Mouse (Mus musculus) gastrocnemius, postnatal 36 days (tissue): ENCODE results near the gene C1s1. TPM values are rescaled to one million over a fixed set of nuclear protein-coding genes. Genes with fewer than 3 reads are reported as not detected.
"Not testable (repeated sequence)": the region's sequence is repeated elsewhere in the genome, so short reads cannot be mapped to it uniquely, and the experiment has no call there.

Experiments used
- DNase-seq, 2 experiments: peaks; one replicate each; pipeline ENCODE4 v3.0.0; 2022
- intact Hi-C: fragments of 180-260 bp; cut with DNase I; formaldehyde crosslinking; loops from one replicate; pipeline ENCODE4 v1.15.1; 2025
- long read RNA-seq, 2 experiments: library from polyadenylated mRNA; stranded (forward); transcript quantifications; one replicate each; pipeline ENCODE4 v2.0.0; 2021
- total RNA-seq, 2 experiments: library from RNA; stranded (reverse); gene quantifications; 2 replicates each; pipeline ENCODE4 v1.2.3; 2021

C1s1 gene
- total RNA-seq, result 10 to 100 TPM; 17.5 TPM
- long read RNA-seq, experiment 1, partial matches to known transcripts, result 1 of 11 reads
- long read RNA-seq, experiment 1, other reads (novel, unspliced or antisense), result 5 of 11 reads
- long read RNA-seq, experiment 2, partial matches to known transcripts, result 2 of 5 reads
- long read RNA-seq, experiment 2, other reads (novel, unspliced or antisense), result 0 of 5 reads

- peak in 1 of 2 experiments; percentile 64 for DNase-seq
- intact Hi-C loops, result not testable (repeated sequence)
These were observed at the start of gene C1s1 for GRCm38 (mm10) chr6:124542284-124542683. C1s1 (minus strand) TSS chr6:124542359.

- intact Hi-C loops, result no loop called here
- DNase-seq, result no peak
These were observed 46.6 kb upstream of the C1s1 start for GRCm38 (mm10) chr6:124588771-124589170.

- intact Hi-C loops, result no loop called here
These were observed 44.1 kb upstream of the C1s1 start for GRCm38 (mm10) chr6:124586266-124586665.

GRCm38 (mm10) chr6:124585761-124586160 lies 43.6 kb upstream of the C1s1 start:
- intact Hi-C loops, result no loop called here
- peak; percentile 10 to 23 for DNase-seq

More at GRCm38 (mm10) chr6:124586266-124586665, 44.1 kb upstream of the C1s1 start:
- no peak for DNase-seq

GRCm38 (mm10) chr6:124584935-124585334 lies 42.8 kb upstream of the C1s1 start:
- intact Hi-C loops, result no loop called here
- no peak for DNase-seq

- intact Hi-C loops, result no loop called here
These were observed 40.1 kb upstream of the C1s1 start for GRCm38 (mm10) chr6:124582231-124582630.

GRCm38 (mm10) chr6:124580155-124580554 lies 38.0 kb upstream of the C1s1 start:
- DNase-seq, intact Hi-C loops: not testable (repeated sequence)

More at GRCm38 (mm10) chr6:124582231-124582630, 40.1 kb upstream of the C1s1 start:
- no peak for DNase-seq

DNA sequence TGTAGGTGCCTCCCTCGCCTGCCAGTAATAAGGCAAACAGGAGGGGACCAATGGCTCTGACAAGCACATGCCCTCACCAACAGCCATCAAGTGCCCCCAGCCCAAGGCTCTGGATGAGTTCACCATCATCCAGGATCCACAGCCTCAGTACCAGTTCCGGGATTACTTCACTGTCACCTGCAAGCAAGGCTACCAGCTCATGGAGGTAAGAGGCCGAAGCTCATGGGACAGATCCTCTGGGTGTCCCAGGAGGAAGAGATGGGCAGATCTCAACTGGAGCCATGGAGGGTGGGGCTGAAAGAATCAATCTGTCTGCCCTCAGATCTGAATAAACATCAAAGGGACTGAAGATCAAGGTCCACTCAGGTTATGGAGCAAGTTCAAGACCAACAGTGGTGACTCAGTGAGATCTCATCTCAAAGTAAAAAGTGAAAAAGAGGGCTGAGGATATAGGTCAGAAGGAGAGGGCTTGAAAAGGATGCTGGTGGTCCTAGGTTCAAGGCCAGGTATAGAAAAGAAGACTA lies 33.1 kb upstream of the C1s1 start:
- intact Hi-C loops, DNase-seq: not testable (repeated sequence)

DNA sequence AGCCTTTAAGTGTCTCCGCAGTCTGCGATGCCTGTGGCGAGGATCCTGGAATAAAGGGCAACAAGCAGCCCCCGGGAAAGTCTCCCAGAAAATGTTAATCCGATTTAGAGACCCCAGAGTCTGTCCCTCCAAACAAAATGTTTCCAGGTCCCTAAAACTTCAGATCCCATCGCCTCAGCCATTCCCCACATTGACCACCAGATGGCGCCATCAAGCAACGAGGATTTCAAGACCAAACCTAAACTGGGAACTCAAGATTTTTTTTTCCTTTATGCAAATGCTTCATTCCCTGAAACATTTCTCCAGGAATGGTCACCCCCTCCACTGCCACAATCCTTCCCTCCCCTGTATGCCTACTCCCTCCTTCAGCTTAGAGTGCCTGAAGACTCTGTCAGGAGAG lies 27.9 kb upstream of the C1s1 start, which contains the start of gene C1rb:
TSS of gene C1rb (plus strand) at position 269 of the 400 bp plus-strand sequence.
- intact Hi-C loops, result loop anchor here (5.0 kb wide), 1 partner anchor 187 kb away; the partner anchor contains the start of genes Atn1 and Gm45234
- DNase-seq, result peak; percentile 38 to 51

- DNase-seq, intact Hi-C loops: not testable (repeated sequence)
These were observed 19.5 kb upstream of the C1s1 start for GRCm38 (mm10) chr6:124561611-124562010.

DNA sequence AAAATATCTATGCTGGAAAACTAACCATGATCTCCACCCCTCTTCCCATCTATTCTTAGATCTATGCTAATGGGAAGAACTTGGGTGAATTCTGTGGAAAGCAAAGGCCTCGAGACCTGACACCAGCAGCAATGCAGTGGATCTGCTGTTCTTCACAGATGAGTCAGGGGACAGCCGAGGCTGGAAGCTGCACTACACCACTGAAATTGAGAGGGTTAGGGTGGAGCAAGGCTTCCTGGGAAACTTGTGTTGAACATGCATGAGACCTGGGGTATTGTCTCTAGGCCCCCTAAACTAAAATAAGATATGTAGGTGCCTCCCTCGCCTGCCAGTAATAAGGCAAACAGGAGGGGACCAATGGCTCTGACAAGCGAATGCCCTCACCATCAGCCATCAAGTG lies 19.0 kb upstream of the C1s1 start:
- DNase-seq, intact Hi-C loops: not testable (repeated sequence)

- DNase-seq, intact Hi-C loops: not testable (repeated sequence)
These were observed 13.8 kb upstream of the C1s1 start for GRCm38 (mm10) chr6:124555956-124556355.

DNA sequence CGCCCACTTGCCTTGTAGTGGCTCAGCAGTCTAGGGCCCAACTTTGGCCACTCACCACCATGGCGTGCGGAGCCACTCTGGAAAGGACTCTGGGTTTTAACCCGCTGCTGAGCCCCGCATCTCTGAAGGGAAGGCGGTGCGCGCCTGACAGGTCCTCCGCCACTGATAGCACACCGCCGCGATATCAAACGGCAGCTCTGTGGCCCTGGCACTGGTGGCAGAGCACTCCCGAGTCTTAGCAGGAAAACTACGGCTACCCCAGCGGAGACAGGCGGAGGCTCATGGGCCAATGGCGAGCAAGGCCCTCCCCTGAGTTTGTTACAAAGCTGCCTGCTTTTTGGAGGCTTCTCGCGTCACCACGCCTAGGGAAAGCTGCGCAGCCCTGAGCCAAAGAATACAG lies 10.6 kb upstream of the C1s1 start:
- intact Hi-C loops, result no loop called here
- DNase-seq, result no peak

- intact Hi-C loops, result no loop called here
- DNase-seq, result no peak
These were observed 6.9 kb upstream of the C1s1 start for GRCm38 (mm10) chr6:124549023-124549550.

- DNase-seq, intact Hi-C loops: not testable (repeated sequence)
These were observed 5.8 kb upstream of the C1s1 start for GRCm38 (mm10) chr6:124547979-124548378.

DNA sequence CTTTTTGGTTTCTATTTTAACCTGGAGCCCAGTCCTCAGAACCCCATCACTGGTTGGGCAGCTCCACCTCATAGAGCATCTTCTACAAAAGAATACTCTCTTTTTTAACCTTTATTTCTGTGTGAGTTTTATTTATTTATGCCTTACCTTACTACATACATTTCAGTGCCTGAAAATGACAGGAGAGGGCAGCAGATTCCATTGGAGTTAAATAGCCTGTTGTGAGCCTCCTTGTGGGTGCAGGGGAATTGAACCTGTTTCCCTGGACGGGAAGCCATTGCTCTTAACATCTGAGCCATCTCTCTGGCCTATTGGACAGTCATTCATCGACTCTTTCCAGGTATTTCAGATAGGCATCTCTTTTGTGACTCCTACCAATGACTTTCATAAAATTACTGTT lies 3.3 kb upstream of the C1s1 start:
- intact Hi-C loops, result no loop called here
- no peak for DNase-seq

DNA sequence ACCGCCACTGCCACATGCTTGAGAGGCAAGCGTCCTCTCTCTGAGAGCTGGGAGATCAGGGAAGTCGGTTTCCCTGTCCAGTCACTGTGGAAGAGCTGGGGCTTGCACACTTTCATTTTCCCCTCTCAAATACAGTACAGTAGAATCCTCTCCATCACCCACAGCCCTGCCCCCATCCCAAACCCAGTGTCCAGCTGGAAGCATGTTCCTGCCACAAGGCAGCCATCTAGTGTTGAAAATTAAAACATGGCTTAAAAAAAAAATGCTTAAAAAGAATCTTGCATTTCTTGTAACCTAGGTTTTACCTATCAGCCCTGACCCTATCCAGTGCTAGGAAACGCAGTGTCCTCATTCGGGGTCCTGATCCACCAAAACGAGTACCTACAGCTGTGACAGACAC lies 2.3 kb upstream of the C1s1 start:
- DNase-seq, result no peak
- intact Hi-C loops, result no loop called here

- DNase-seq, intact Hi-C loops: not testable (repeated sequence)
These were observed 983 bp downstream of the C1s1 start for GRCm38 (mm10) chr6:124541176-124541575.

DNA sequence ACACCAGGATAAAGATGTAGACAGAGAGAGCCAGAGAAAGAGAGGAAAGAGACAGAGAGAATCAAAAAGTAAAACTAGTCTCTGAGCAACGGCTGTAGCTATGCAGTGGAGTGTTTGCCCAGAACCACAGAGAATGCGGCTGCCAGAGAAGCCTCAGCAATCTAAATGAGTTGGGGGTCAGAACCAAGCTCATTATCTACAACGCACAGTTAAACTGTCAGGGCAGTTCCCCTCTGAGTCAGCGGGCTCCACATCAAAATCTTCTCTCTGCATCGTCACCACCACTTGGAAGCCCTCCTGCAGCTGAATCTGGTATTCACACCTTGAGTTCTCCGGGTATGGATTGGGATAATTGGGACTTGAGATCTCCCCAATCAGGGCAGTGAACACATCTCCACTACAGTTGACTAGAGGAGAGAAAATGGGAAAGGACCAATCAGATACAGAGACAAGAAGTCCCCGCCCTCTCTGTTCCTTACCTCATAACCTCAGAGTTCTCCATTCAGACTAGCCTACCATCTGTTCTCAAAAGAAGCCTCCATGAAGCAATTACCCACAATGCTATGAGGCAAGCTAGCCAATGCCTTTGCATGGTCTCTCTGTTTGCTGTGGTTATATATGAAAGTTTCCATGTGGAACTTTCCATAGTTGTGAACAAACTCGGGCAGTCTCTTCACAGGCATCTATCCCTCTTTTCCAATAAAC lies 5.9 kb downstream of the C1s1 start:
- intact Hi-C loops, DNase-seq: not testable (repeated sequence)

DNA sequence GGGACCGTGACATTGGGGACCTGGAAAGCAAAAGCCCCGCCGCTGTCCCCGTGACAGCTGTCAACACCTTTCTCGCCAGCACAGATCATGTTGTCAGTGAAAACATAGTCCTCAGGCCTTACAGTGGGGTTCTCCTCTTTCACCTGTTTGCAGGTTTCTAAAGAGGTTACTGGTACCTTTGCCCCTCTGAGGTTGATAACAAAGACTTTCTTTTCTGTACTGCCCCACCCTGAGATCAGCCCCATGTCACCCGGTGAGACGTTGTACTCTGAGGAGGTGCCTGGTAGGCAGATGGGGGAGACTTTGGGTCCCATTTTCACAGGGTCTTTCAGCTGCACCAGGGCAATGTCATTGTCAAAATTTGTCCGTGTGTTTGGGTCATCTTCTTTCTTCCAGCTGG lies 11.1 kb downstream of the C1s1 start:
- intact Hi-C loops, result no loop called here
- DNase-seq, result no peak

DNA sequence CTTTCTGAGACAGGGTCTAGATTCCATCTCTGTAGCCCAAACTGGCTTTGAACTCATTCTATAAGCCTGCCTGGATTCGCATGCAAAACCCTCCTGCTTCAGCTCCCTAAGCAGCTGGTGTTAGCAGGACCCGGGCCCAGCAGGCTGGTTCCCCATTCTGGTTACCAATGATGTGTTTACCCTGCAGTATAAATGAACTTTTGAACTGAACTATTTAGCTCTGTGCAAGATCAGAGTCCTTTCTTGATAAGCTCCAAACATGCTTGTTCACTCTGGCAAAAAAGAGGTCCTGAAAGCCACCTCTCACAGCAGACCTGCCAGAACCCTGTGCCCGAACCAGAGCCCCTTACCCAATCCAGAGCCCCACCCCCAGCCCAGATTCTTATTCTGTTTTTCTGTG lies 14.3 kb downstream of the C1s1 start:
- intact Hi-C loops, result no loop called here
- DNase-seq, result no peak
